Mouse (Mus musculus) limb, embryonic 10.5 days (tissue): ENCODE data around the gene Bloc1s5. TPM values are rescaled to one million over a fixed set of nuclear protein-coding genes. Genes with fewer than 3 reads are reported as not detected.

ENCODE experiments used
- DNase-seq: peaks from one replicate; pipeline ENCODE4 v3.0.0-alpha.2; 2017; ENCODE audit warnings: low spot score
- H3K27ac ChIP-seq: fragments of 300-500 bp; sonication (generic); 2 replicates; pipeline ENCODE4 v1.5.1; 2016; ENCODE audit warnings: mild to moderate bottlenecking
- H3K27me3 ChIP-seq: fragments of 300-500 bp; sonication (generic); 2 replicates; pipeline ENCODE4 v1.6.1; 2016; ENCODE audit warnings: low read depth, mild to moderate bottlenecking; ENCODE audit not compliant: poor library complexity, severe bottlenecking
- H3K36me3 ChIP-seq: fragments of 300-500 bp; sonication (generic); 2 replicates; pipeline ENCODE4 v1.6.1; 2016; ENCODE audit warnings: mild to moderate bottlenecking, moderate library complexity
- H3K4me1 ChIP-seq: fragments of 300-500 bp; sonication (generic); 2 replicates; pipeline ENCODE4 v1.6.1; 2016
- H3K4me3 ChIP-seq: fragments of 300-500 bp; sonication (generic); 2 replicates; pipeline ENCODE4 v1.5.1; 2016; ENCODE audit warnings: mild to moderate bottlenecking, moderate library complexity
- H3K9me3 ChIP-seq: fragments of 300-500 bp; sonication (generic); replicated peaks from 2 replicates; pipeline ENCODE4 v1.6.1; 2016; ENCODE audit warnings: mild to moderate bottlenecking
- WGBS: fragments of 180-500 bp; shearing (Covaris S2); methylation state at CpG from one replicate; pipeline ENCODE4 v1.1.7; 2016; 5-methylcytosine and 5-hydroxymethylcytosine counted together
- polyA plus RNA-seq: library from polyadenylated mRNA; unstranded; fragments of >200 nt; fragmentation: Nextera tagmentation; extraction: Ambion mirVana; gene quantifications from 2 replicates; pipeline ENCODE4 v1.2.1, GENCODE M21; 2016

Bloc1s5 gene
- polyA plus RNA-seq, 1 experiment from 2014 or later, result 23.5 TPM

- WGBS, result 92% methylated on average over 8 of the region's 8 CpGs
- no peak overlapping the region for H3K27ac ChIP-seq
- H3K27me3 ChIP-seq, result no peaks in the 10 kb centered on the region
- H3K4me3 ChIP-seq, result no peak overlapping the region
- peaks cover 25% of the 10 kb centered on the region for H3K36me3 ChIP-seq
- H3K9me3 ChIP-seq, result no peaks in the 10 kb centered on the region
- no peak for DNase-seq
- H3K4me1 ChIP-seq, result no peaks in the 10 kb centered on the region
These were observed 21.3 kb downstream of the Bloc1s5 start for GRCm38 (mm10) chr13:38613583-38613982.

GRCm38 (mm10) chr13:38612608-38613007 lies 22.3 kb downstream of the Bloc1s5 start:
- no peaks in the 10 kb centered on the region for H3K27me3 ChIP-seq
- H3K9me3 ChIP-seq, result no peaks in the 10 kb centered on the region
- WGBS, result 91% methylated on average over 9 of the region's 9 CpGs
- no peaks in the 10 kb centered on the region for H3K4me1 ChIP-seq
- H3K4me3 ChIP-seq, result no peak overlapping the region
- H3K27ac ChIP-seq, result no peak overlapping the region
- H3K36me3 ChIP-seq, result peaks cover 23% of the 10 kb centered on the region
- DNase-seq, result no peak

DNA sequence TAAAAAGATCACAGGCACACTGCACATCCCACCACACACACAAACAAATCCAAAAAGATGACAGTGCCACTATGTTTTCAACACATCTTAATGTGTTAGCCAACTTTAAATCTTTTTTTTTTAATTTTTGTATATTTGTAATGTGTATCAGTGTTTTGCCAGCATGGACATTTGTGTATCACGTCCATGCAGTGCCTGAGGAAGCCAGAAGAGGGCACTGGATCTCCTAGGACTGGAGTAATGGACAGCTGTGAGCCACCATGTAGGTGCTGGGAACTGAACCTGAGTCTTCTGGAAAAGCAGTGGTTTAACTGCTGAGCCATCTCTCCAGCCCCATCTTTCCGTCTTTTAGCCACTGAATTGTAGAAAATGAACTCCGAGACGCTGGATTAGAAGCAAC lies 22.7 kb downstream of the Bloc1s5 start:
- no peak overlapping the region for H3K27ac ChIP-seq
- 94% methylated on average over 4 of the region's 4 CpGs for whole genome bisulfite sequencing
- H3K9me3 ChIP-seq, result no peaks in the 10 kb centered on the region
- H3K4me3 ChIP-seq, result no peak overlapping the region
- DNase-seq, result no peak
- H3K4me1 ChIP-seq, result no peaks in the 10 kb centered on the region
- H3K27me3 ChIP-seq, result no peaks in the 10 kb centered on the region
- H3K36me3 ChIP-seq, result peaks cover 23% of the 10 kb centered on the region

- peaks cover 17% of the 10 kb centered on the region for H3K36me3 ChIP-seq
- H3K27me3 ChIP-seq, result no peaks in the 10 kb centered on the region
- DNase-seq, result no peak
- H3K4me1 ChIP-seq, result no peaks in the 10 kb centered on the region
- no peak overlapping the region for H3K4me3 ChIP-seq
- H3K9me3 ChIP-seq, result no peaks in the 10 kb centered on the region
- 90% methylated on average over 6 of the region's 6 CpGs for WGBS
- H3K27ac ChIP-seq, result no peak overlapping the region
These were observed 24.6 kb downstream of the Bloc1s5 start for GRCm38 (mm10) chr13:38610336-38610735.

DNA sequence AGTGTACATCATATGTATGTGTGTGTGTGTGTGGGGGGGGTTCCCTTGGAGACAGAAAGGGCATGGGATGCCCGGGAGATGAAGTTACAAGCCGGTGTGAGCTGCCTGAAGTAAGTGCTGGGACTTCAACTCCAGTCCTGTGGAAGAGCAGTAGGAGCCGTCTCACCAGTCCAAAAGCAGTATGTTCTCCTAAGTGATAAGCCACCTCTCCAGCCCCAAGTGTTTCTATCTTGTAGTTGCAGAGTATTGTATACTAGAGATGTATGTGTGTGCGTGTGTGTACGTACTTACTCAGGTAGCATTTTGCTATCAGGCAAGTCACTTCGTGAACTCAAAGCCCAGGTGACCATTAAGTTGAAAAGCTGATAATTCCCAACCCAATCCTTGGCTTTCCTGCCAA lies 27.8 kb downstream of the Bloc1s5 start:
- 93% methylated on average over 6 of the region's 6 CpGs for WGBS
- H3K27ac ChIP-seq, result no peak overlapping the region
- no peak overlapping the region for H3K4me3 ChIP-seq
- H3K36me3 ChIP-seq, result peaks cover 17% of the 10 kb centered on the region
- no peaks in the 10 kb centered on the region for H3K27me3 ChIP-seq
- H3K4me1 ChIP-seq, result peaks cover 3% of the 10 kb centered on the region; the same call in 1 of the 2 replicates
- no peak for DNase-seq
- H3K9me3 ChIP-seq, result no peaks in the 10 kb centered on the region

- DNase-seq, result no peak
- no peak overlapping the region for H3K4me3 ChIP-seq
- H3K36me3 ChIP-seq, result peaks cover 12% of the 10 kb centered on the region; the same call in 1 of the 2 replicates
- no peak overlapping the region for H3K27ac ChIP-seq
- peaks cover 3% of the 10 kb centered on the region; the same call in 1 of the 2 replicates for H3K4me1 ChIP-seq
- no peaks in the 10 kb centered on the region for H3K9me3 ChIP-seq
- WGBS, result 93% methylated on average over 6 of the region's 6 CpGs
- no peaks in the 10 kb centered on the region for H3K27me3 ChIP-seq
These were observed 29.6 kb downstream of the Bloc1s5 start for GRCm38 (mm10) chr13:38605353-38605752.

DNA sequence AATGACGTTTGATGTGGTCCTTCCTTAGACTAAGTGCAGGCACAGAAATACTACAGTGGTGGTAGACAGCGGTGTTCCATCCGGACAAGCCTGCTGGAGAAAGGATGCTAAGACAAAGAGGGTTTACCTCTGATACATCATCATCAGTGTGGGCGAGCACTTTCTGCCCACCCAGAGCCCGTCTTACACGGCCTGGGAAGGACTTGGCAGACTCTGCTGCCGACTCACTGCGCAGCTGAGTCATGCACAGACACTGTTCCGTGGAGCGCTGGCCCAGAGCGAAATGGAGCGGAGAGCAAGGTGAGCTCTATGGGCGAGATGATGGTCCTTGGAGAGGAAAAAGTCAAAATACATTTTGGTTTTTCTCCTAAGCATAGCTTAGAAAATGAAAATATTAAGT lies 31.9 kb downstream of the Bloc1s5 start:
- H3K9me3 ChIP-seq, result no peaks in the 10 kb centered on the region
- DNase-seq, result no peak
- WGBS, result 94% methylated on average over 13 of the region's 13 CpGs
- peaks cover 3% of the 10 kb centered on the region; the same call in 1 of the 2 replicates for H3K4me1 ChIP-seq
- no peaks in the 10 kb centered on the region for H3K27me3 ChIP-seq
- H3K36me3 ChIP-seq, result peaks cover 12% of the 10 kb centered on the region; the same call in 1 of the 2 replicates
- no peak overlapping the region for H3K27ac ChIP-seq
- H3K4me3 ChIP-seq, result no peak overlapping the region

DNA sequence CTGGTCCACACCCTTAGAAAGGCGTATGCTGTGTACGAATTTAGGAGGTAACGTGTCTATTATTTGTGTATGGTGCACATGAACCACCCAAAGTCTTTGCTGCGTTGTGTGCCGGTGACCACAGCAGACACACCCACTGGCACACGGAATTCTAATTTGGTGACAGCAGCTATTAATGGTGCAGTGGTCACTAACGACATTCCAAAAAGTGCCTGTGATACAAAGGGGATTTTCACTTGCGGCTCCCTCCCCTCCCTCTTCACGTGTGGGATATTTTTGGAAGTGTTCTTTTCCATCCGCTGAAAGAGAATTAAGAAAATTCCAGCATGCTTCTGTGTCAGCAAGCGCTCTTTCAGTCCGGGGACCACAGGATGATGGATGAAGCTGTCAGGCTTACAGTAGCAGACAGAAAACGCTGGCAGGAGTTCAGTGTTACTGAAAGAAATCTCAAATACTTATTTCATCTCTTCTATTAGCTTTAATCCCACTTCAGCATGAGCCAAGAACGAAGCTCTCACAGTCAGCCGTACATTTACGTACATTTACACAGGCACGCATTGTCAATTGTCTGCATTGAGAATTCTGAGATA lies 32.6 kb downstream of the Bloc1s5 start:
- Histone ChIP-seq H3K9me3 (no peaks in the 10 kb centered on the region), H3K36me3 (peaks cover 12% of the 10 kb centered on the region; the same call in 1 of the 2 replicates), H3K27me3 (no peaks in the 10 kb centered on the region), H3K4me1 (peaks cover 3% of the 10 kb centered on the region; the same call in 1 of the 2 replicates), H3K27ac (no peak overlapping the region), H3K4me3 (no peak overlapping the region)
- WGBS, result 88% methylated on average over 17 of the region's 17 CpGs
- no peak for DNase-seq

DNA sequence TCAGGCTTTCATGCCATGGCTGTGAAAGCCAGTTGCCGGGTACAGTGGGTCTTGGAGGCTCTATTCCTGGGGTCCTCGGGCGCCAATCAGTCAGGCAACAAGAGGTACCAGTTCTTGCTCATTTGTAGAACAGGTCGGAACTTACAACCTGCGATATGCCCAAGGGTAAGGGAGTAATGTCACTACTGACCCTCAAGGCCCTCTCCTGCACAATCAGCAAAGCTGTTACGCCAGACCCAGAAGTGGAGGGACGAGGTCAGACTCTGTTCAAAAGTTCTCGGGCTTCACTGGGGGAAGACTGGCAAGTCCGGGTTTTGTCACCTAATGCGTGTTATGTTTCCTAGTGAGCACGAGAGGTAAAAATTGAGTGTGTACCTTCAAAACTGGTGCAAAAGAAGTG lies 34.1 kb downstream of the Bloc1s5 start:
- peaks cover 12% of the 10 kb centered on the region; the same call in 1 of the 2 replicates for H3K36me3 ChIP-seq
- no peaks in the 10 kb centered on the region for H3K27me3 ChIP-seq
- no peaks in the 10 kb centered on the region for H3K9me3 ChIP-seq
- H3K4me1 ChIP-seq, result peaks cover 3% of the 10 kb centered on the region; the same call in 1 of the 2 replicates
- 92% methylated on average over 11 of the region's 11 CpGs for WGBS
- H3K4me3 ChIP-seq, result no peak overlapping the region
- DNase-seq, result no peak
- no peak overlapping the region for H3K27ac ChIP-seq

DNA sequence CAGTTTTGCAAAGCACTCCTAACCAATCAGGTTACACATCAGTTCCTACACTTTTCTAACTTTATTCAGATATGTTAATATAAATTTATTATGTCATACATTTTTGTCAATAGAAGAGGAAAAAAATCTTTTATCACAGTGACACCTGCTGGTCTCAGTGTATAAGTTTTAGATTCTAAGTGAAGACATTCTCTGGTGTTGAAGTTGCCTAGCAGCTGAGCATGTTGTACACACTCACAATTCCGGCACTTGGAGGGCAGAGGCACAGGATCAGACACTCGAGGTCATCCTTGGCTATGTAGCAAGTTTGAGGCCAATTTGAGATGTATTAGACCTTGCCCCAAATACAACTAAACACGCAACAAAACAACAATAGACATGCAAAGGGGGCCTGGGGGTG lies 37.8 kb downstream of the Bloc1s5 start:
- H3K4me1 ChIP-seq, result peaks cover 5% of the 10 kb centered on the region; the same call in 1 of the 2 replicates
- H3K9me3 ChIP-seq, result no peaks in the 10 kb centered on the region
- H3K36me3 ChIP-seq, result no peaks in the 10 kb centered on the region
- H3K27ac ChIP-seq, result no peak overlapping the region
- no peak for DNase-seq
- no peak overlapping the region for H3K4me3 ChIP-seq
- no peaks in the 10 kb centered on the region for H3K27me3 ChIP-seq
- 86% methylated on average over 3 of the region's 3 CpGs for WGBS

DNA sequence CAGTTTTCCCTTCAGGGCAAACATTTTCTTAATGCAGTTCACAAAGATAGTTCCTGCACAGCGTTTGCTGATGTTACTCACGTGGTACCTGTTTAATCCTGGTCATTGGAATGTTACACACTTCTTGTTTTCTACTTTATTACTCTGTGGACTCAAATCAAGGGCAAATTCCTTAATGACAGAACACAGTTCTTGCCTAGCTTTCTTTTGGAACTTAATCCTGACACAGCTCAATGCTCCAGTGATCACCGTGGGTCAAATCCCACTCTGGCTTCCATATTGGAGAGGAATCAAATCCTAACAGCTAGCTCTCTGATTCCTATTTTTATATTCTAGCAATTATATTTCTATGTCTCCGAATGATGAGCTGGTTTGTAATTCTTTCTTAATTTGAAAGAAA lies 38.4 kb downstream of the Bloc1s5 start:
- no peak overlapping the region for H3K4me3 ChIP-seq
- H3K36me3 ChIP-seq, result no peaks in the 10 kb centered on the region
- no peak for DNase-seq
- H3K9me3 ChIP-seq, result no peaks in the 10 kb centered on the region
- H3K27ac ChIP-seq, result no peak overlapping the region
- 87% methylated on average over 4 of the region's 4 CpGs for WGBS
- peaks cover 5% of the 10 kb centered on the region; the same call in 1 of the 2 replicates for H3K4me1 ChIP-seq
- H3K27me3 ChIP-seq, result no peaks in the 10 kb centered on the region

GRCm38 (mm10) chr13:38593114-38593513 lies 41.8 kb downstream of the Bloc1s5 start:
- 70% methylated on average over 6 of the region's 6 CpGs for WGBS
- H3K27ac ChIP-seq, result no peak overlapping the region
- no peaks in the 10 kb centered on the region for H3K36me3 ChIP-seq
- no peak for DNase-seq
- no peaks in the 10 kb centered on the region for H3K9me3 ChIP-seq
- no peak overlapping the region for H3K4me3 ChIP-seq
- peaks cover 10% of the 10 kb centered on the region; the same call in 1 of the 2 replicates for H3K4me1 ChIP-seq
- H3K27me3 ChIP-seq, result no peaks in the 10 kb centered on the region

DNA sequence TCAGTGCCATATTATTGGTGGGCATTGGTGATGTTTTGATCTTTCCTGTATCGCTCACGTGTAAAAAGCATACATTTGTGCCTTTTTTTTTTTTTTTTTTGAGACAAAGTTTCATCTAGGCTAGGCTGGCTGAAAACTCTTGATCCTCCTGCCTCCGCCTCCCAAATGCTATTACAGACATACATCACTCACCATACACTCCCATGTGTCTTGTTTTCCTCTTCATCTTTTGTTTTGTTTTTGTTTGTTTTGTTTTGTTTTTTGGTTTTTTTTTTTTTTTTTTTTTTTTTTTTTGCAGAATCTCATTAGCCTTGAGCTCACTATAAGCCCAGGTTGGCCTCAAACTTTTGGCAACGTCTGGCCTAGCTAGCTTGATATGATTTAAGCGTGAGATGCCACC lies 47.6 kb downstream of the Bloc1s5 start:
- H3K27ac ChIP-seq, result no peak overlapping the region
- no peaks in the 10 kb centered on the region for H3K36me3 ChIP-seq
- no peaks in the 10 kb centered on the region for H3K27me3 ChIP-seq
- DNase-seq, result no peak
- 0 out of 2 replicates have a peak, but pooled peaks cover 5% of the 10 kb centered on the region for H3K4me1 ChIP-seq
- H3K4me3 ChIP-seq, result no peak overlapping the region
- no peaks in the 10 kb centered on the region for H3K9me3 ChIP-seq
- 93% methylated on average over 5 of the region's 5 CpGs for WGBS

DNA sequence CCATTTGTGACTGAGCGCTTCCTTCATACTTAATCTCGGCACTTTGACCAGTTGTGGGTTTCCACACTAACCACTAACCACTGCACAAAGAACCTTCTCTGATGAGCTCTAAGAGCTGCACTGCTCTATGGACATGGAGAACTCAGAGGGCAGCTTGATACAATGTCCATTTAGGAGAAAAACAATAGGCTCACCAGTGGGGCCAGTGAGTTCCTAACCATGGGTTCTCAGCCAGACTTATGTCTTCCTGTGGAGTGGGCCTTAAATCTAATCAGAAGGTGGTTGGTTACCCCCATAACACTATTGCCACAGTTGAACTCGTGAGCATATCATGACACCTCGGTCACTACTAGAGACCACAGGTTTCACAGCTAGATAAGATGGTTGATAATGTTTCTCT lies 48.5 kb downstream of the Bloc1s5 start:
- no peaks in the 10 kb centered on the region for H3K9me3 ChIP-seq
- WGBS, result 98% methylated on average over 4 of the region's 4 CpGs
- DNase-seq, result no peak
- no peak overlapping the region for H3K4me3 ChIP-seq
- H3K27me3 ChIP-seq, result no peaks in the 10 kb centered on the region
- no peaks in the 10 kb centered on the region for H3K36me3 ChIP-seq
- no peak overlapping the region for H3K27ac ChIP-seq
- 0 out of 2 replicates have a peak, but pooled peaks cover 5% of the 10 kb centered on the region for H3K4me1 ChIP-seq
